Mouse (Mus musculus): ENCODE data around the gene Nkrf. TPM values are rescaled to one million over a fixed set of nuclear protein-coding genes. Genes with fewer than 3 reads are reported as not detected.

Nkrf gene
- total RNA-seq (2014; rRNA removed) (22.7 and 24.7 TPM in 2 replicates), polyA plus RNA-seq (2015; fragmentation: Nextera tagmentation; extraction: Ambion mirVana) (8.7 and 10.5 TPM in 2 replicates)

- ATAC-seq: peak; percentile 69
- no peaks in the 10 kb centered on the region for H3K27me3 ChIP-seq (ENCODE audit: insufficient read depth, low read length)
- 30% methylated on average over 37 of the region's 47 CpGs for WGBS
These were observed at the start of gene Nkrf for GRCm38 (mm10) chrX:36902321-36903114. Nkrf (minus strand) TSS chrX:36902899.

GRCm38 (mm10) chrX:36941106-36941505 lies 38.4 kb upstream of the Nkrf start:
- H3K9me3 ChIP-seq (ENCODE audit: low read length): no peaks in the 10 kb centered on the region
- ATAC-seq (no peak), DNase-seq (no peak)
- no peak overlapping the region for H3K27ac ChIP-seq (ENCODE audit: low read depth, low read length)
- no peak overlapping the region for H3K4me3 ChIP-seq (ENCODE audit: low read depth, low read length)
- H3K36me3 ChIP-seq (ENCODE audit: insufficient read depth): no peaks in the 10 kb centered on the region
- H3K4me1 ChIP-seq (ENCODE audit: insufficient read depth): no peaks in the 10 kb centered on the region
- no peaks in the 10 kb centered on the region for H3K27me3 ChIP-seq (ENCODE audit: insufficient read depth, low read length)
- WGBS: 92% methylated on average over 3 of the region's 3 CpGs
- no peak for TF ChIP-seq CTCF (IDR thresholded peaks at IDR 0.05; ENCODE audit: low read depth)
- H3K9ac ChIP-seq: no peak overlapping the region
- no peak overlapping the region for H3K4me2 ChIP-seq (ENCODE audit: low read depth)

More at GRCm38 (mm10) chrX:36902321-36903114, at the start of gene Nkrf:
- peak within 1 kb of the TSS; percentile 62 for H3K9ac ChIP-seq
- no peaks in the 10 kb centered on the region for H3K9me3 ChIP-seq (ENCODE audit: low read length)
- peak within 1 kb of the TSS; percentile 47 for H3K4me2 ChIP-seq (ENCODE audit: low read depth)
- TF ChIP-seq CTCF (IDR thresholded peaks at IDR 0.05; ENCODE audit: low read depth): no peak
- no peaks in the 10 kb centered on the region for H3K36me3 ChIP-seq (ENCODE audit: insufficient read depth)
- no peaks in the 10 kb centered on the region for H3K4me1 ChIP-seq (ENCODE audit: insufficient read depth)
- H3K4me3 ChIP-seq (ENCODE audit: low read depth, low read length): peak within 1 kb of the TSS; percentile 50
- peak; percentile 55 for DNase-seq
- H3K27ac ChIP-seq (ENCODE audit: low read depth, low read length): peak within 1 kb of the TSS; percentile 80

- Histone ChIP-seq H3K4me2 (ENCODE audit: low read depth) (no peak overlapping the region), H3K4me3 (ENCODE audit: low read depth, low read length) (no peak overlapping the region), H3K9ac (no peak overlapping the region), H3K27ac (ENCODE audit: low read depth, low read length) (no peak overlapping the region), H3K4me1 (ENCODE audit: insufficient read depth) (no peaks in the 10 kb centered on the region), H3K9me3 (ENCODE audit: low read length) (no peaks in the 10 kb centered on the region), H3K27me3 (ENCODE audit: insufficient read depth, low read length) (no peaks in the 10 kb centered on the region), H3K36me3 (ENCODE audit: insufficient read depth) (no peaks in the 10 kb centered on the region)
- TF ChIP-seq CTCF (IDR thresholded peaks at IDR 0.05; ENCODE audit: low read depth): no peak
- ATAC-seq (no peak), DNase-seq (peak; percentile 17)
- WGBS: 79% methylated on average over 4 of the region's 4 CpGs
These were observed 37.2 kb upstream of the Nkrf start for GRCm38 (mm10) chrX:36939806-36940413.

- H3K9ac ChIP-seq: no peak overlapping the region
- H3K36me3 ChIP-seq (ENCODE audit: insufficient read depth): no peaks in the 10 kb centered on the region
- H3K4me1 ChIP-seq (ENCODE audit: insufficient read depth): no peaks in the 10 kb centered on the region
- DNase-seq: no peak
- no peak overlapping the region for H3K4me3 ChIP-seq (ENCODE audit: low read depth, low read length)
- H3K27ac ChIP-seq (ENCODE audit: low read depth, low read length): no peak overlapping the region
- WGBS: 82% methylated on average over 7 of the region's 7 CpGs
- H3K4me2 ChIP-seq (ENCODE audit: low read depth): no peak overlapping the region
- no peaks in the 10 kb centered on the region for H3K9me3 ChIP-seq (ENCODE audit: low read length)
- TF ChIP-seq CTCF (IDR thresholded peaks at IDR 0.05; ENCODE audit: low read depth): no peak
- ATAC-seq: no peak
- H3K27me3 ChIP-seq (ENCODE audit: insufficient read depth, low read length): no peaks in the 10 kb centered on the region
These were observed 32.7 kb upstream of the Nkrf start for GRCm38 (mm10) chrX:36935326-36935966.

- WGBS: 32% methylated on average over 1 of the region's 1 CpGs
- no peaks in the 10 kb centered on the region for H3K36me3 ChIP-seq (ENCODE audit: insufficient read depth)
- peak; percentile 51 for TF ChIP-seq CTCF (IDR thresholded peaks at IDR 0.05; ENCODE audit: low read depth)
- H3K4me3 ChIP-seq (ENCODE audit: low read depth, low read length): no peak overlapping the region
- no peaks in the 10 kb centered on the region for H3K9me3 ChIP-seq (ENCODE audit: low read length)
- no peak overlapping the region for H3K4me2 ChIP-seq (ENCODE audit: low read depth)
- H3K9ac ChIP-seq: no peak overlapping the region
- peak; percentile 32 for DNase-seq
- ATAC-seq: no peak
- H3K27me3 ChIP-seq (ENCODE audit: insufficient read depth, low read length): no peaks in the 10 kb centered on the region
- no peak overlapping the region for H3K27ac ChIP-seq (ENCODE audit: low read depth, low read length)
- H3K4me1 ChIP-seq (ENCODE audit: insufficient read depth): no peaks in the 10 kb centered on the region
These were observed 27.9 kb upstream of the Nkrf start for GRCm38 (mm10) chrX:36930574-36930973.

GRCm38 (mm10) chrX:36929694-36930093 lies 27.0 kb upstream of the Nkrf start:
- H3K27me3 ChIP-seq (ENCODE audit: insufficient read depth, low read length): no peaks in the 10 kb centered on the region
- no peaks in the 10 kb centered on the region for H3K9me3 ChIP-seq (ENCODE audit: low read length)
- no peak overlapping the region for H3K4me3 ChIP-seq (ENCODE audit: low read depth, low read length)
- DNase-seq (no peak), ATAC-seq (no peak)
- H3K36me3 ChIP-seq (ENCODE audit: insufficient read depth): no peaks in the 10 kb centered on the region
- H3K4me1 ChIP-seq (ENCODE audit: insufficient read depth): no peaks in the 10 kb centered on the region
- TF ChIP-seq CTCF (IDR thresholded peaks at IDR 0.05; ENCODE audit: low read depth): no peak
- H3K4me2 ChIP-seq (ENCODE audit: low read depth): no peak overlapping the region
- no peak overlapping the region for H3K27ac ChIP-seq (ENCODE audit: low read depth, low read length)
- H3K9ac ChIP-seq: no peak overlapping the region
- WGBS: 80% methylated on average over 4 of the region's 4 CpGs

- DNase-seq: no peak
- H3K27me3 ChIP-seq (ENCODE audit: insufficient read depth, low read length): no peaks in the 10 kb centered on the region
- no peak overlapping the region for H3K4me2 ChIP-seq (ENCODE audit: low read depth)
- H3K9ac ChIP-seq: no peak overlapping the region
- no peaks in the 10 kb centered on the region for H3K36me3 ChIP-seq (ENCODE audit: insufficient read depth)
- WGBS: 70% methylated on average over 4 of the region's 4 CpGs
- TF ChIP-seq CTCF (IDR thresholded peaks at IDR 0.05; ENCODE audit: low read depth): no peak
- no peak overlapping the region for H3K4me3 ChIP-seq (ENCODE audit: low read depth, low read length)
- H3K27ac ChIP-seq (ENCODE audit: low read depth, low read length): no peak overlapping the region
- no peak for ATAC-seq
- H3K4me1 ChIP-seq (ENCODE audit: insufficient read depth): no peaks in the 10 kb centered on the region
- no peaks in the 10 kb centered on the region for H3K9me3 ChIP-seq (ENCODE audit: low read length)
These were observed 26.1 kb upstream of the Nkrf start for GRCm38 (mm10) chrX:36928791-36929190.
